Mouse (Mus musculus) intestine, embryonic 15.5 days (tissue): ENCODE data around the gene Tnip2. TPM values are rescaled to one million over a fixed set of nuclear protein-coding genes. Genes with fewer than 3 reads are reported as not detected.

Experiments
- polyA plus RNA-seq: library from polyadenylated mRNA; unstranded; fragments of >200 nt; fragmentation: Nextera tagmentation; extraction: Ambion mirVana; gene quantifications from 2 replicates; pipeline ENCODE4 v1.2.1, GENCODE M21; 2015

Gene Tnip2
- polyA plus RNA-seq, 1 experiment from 2014 or later, result 14.4 TPM

Other genes starting within 250 kb of the Tnip2 start
- 0.47 and 0.65 TPM in 2 replicates for gene Zfyve28, start 225.5 kb downstream of the Tnip2 start, polyA plus RNA-seq
- gene Cfap99, start 225.4 kb downstream of the Tnip2 start, polyA plus RNA-seq, result not detected in 2 replicates
- 144 and 149 TPM in 2 replicates for gene Rnf4, start 177.7 kb downstream of the Tnip2 start, polyA plus RNA-seq
- 7.6 and 8.4 TPM in 2 replicates for gene Fam193a, start 144.1 kb downstream of the Tnip2 start, polyA plus RNA-seq
- gene Sh3bp2, start 11.8 kb upstream of the Tnip2 start, polyA plus RNA-seq, result 4.5 and 6.2 TPM in 2 replicates
- gene Add1, start 59.7 kb upstream of the Tnip2 start, polyA plus RNA-seq, result 141 and 149 TPM in 2 replicates
- 108 and 127 TPM in 2 replicates for gene Mfsd10, start 123.2 kb upstream of the Tnip2 start, polyA plus RNA-seq
- gene Nop14, start 146.2 kb upstream of the Tnip2 start, polyA plus RNA-seq, result 24.8 and 27.8 TPM in 2 replicates
- gene Grk4, start 146.4 kb upstream of the Tnip2 start, polyA plus RNA-seq, result 2.6 TPM in 2 replicates
- 8.7 and 10.8 TPM in 2 replicates for gene Htt, start 247.7 kb upstream of the Tnip2 start, polyA plus RNA-seq